Mouse (Mus musculus) MEL (cell line): ENCODE measurements around the gene Ctdnep1.

Experiments used
- BHLHE40 ChIP-seq: IDR thresholded peaks from 2 replicates; pipeline ENCODE4 v1.6.1; 2012; ENCODE audit warnings: low read depth, mild to moderate bottlenecking, inconsistent platforms, low read length, improper control_type of control experiment, borderline replicate concordance
- CHD1 ChIP-seq: IDR thresholded peaks from 2 replicates; pipeline ENCODE4 v1.6.1; 2012; ENCODE audit warnings: low read depth, mild to moderate bottlenecking, inconsistent platforms, low read length, improper control_type of control experiment
- CTCF ChIP-seq, 3 experiments: IDR thresholded peaks in 2 of 3; conservative IDR thresholded peaks in 1 of 3; 2 replicates each; pipeline ENCODE4 v1.5.1; 2011 to 2012; ENCODE audit warnings: low read length in 3 of 3, low read depth in 2 of 3, mild to moderate bottlenecking in 2 of 3, improper control_type of control experiment in 1 of 3, inconsistent platforms in 1 of 3, mixed read lengths in 1 of 3, moderate library complexity in 1 of 3; ENCODE audit not compliant: control insufficient read depth in 1 of 3, insufficient read depth in 1 of 3, poor library complexity in 1 of 3, severe bottlenecking in 1 of 3
- EP300 ChIP-seq, 2 experiments: IDR thresholded peaks; 2 replicates each; pipeline ENCODE4 v1.6.1; 2011; ENCODE audit warnings: improper control_type of control experiment in 2 of 2, low read length in 2 of 2, low read depth in 1 of 2, mild to moderate bottlenecking in 1 of 2
- GABPA ChIP-seq: IDR thresholded peaks from 2 replicates; pipeline ENCODE4 v1.6.1; 2012; ENCODE audit warnings: low read depth, mild to moderate bottlenecking, inconsistent platforms, low read length, improper control_type of control experiment, moderate library complexity
- HCFC1 ChIP-seq: IDR thresholded peaks from 2 replicates; pipeline ENCODE4 v1.6.1; 2012; ENCODE audit warnings: low read depth, mild to moderate bottlenecking, inconsistent platforms, low read length, improper control_type of control experiment, moderate library complexity
- NELFE ChIP-seq: IDR thresholded peaks from 2 replicates; pipeline ENCODE4 v1.6.1; 2011; ENCODE audit warnings: low read depth, low read length, improper control_type of control experiment
- POLR2A ChIP-seq, 2 experiments: IDR thresholded peaks; 2 replicates each; pipeline ENCODE4 v1.6.1; 2011 to 2012; ENCODE audit warnings: low read length in 2 of 2, mild to moderate bottlenecking in 2 of 2, control low read depth in 1 of 2, improper control_type of control experiment in 1 of 2, low read depth in 1 of 2, moderate library complexity in 1 of 2; ENCODE audit not compliant: control insufficient read depth in 1 of 2, insufficient read depth in 1 of 2, poor library complexity in 1 of 2
- POLR2AphosphoS2 ChIP-seq: IDR thresholded peaks from 2 replicates; pipeline ENCODE4 v1.6.1; 2011; ENCODE audit warnings: low read length, improper control_type of control experiment
- RAD21 ChIP-seq: IDR thresholded peaks from 2 replicates; pipeline ENCODE4 v1.6.1; 2011; ENCODE audit warnings: mild to moderate bottlenecking, low read depth, low read length, improper control_type of control experiment
- ZC3H11A ChIP-seq: IDR thresholded peaks from 2 replicates; pipeline ENCODE4 v1.6.1; 2012; ENCODE audit warnings: low read depth, mild to moderate bottlenecking, inconsistent platforms, low read length, improper control_type of control experiment

- TF ChIP-seq ZC3H11A (no peak), GABPA (no peak), POLR2A (IDR thresholded peaks at IDR 0.05; ENCODE audit: control insufficient read depth in 1 of 2, insufficient read depth in 1 of 2, low read depth in 1 of 2, low read length in 2 of 2, poor library complexity in 1 of 2) (no peak), BHLHE40 (no peak), RAD21 (no peak), EP300 (IDR thresholded peaks at IDR 0.05; ENCODE audit: low read depth in 1 of 2, low read length in 2 of 2) (no peak), CTCF (IDR thresholded peaks at IDR 0.05 in 2 of 3, conservative IDR thresholded peaks at IDR 0.05 in 1 of 3; ENCODE audit: control insufficient read depth in 1 of 3, insufficient read depth in 1 of 3, low read depth in 2 of 3, low read length in 3 of 3, poor library complexity in 1 of 3, severe bottlenecking in 1 of 3) (no peak), HCFC1 (no peak), CHD1 (no peak), POLR2AphosphoS2 (no peak), NELFE (no peak)
Measured at GRCm38 (mm10) chr11:70001865-70002264, 20.9 kb downstream of the Ctdnep1 start.
